Mouse (Mus musculus) R1 (cell line): Measurements from ENCODE around the gene Cgas.
A peak's percentile ranks its signal among the peaks of the same experiment; 100 is the strongest.

Experiments
- DNase-seq: peaks from one replicate; pipeline ENCODE4 v3.0.0-alpha.2; 2018; ENCODE audit warnings: low read depth, low spot score

The Cgas gene

GRCm38 (mm10) chr9:78385893-78386292 lies 57.1 kb downstream of the Cgas start:
- DNase-seq: peak; percentile 89
